Mouse (Mus musculus): ENCODE measurements at regions not wholly inside any gene's neighbourhood (a gene's known extent, or its start where the extent isn't known, plus 50 kb on each side); places are given as distances from the start of the nearest gene placed in this dataset.

DNA sequence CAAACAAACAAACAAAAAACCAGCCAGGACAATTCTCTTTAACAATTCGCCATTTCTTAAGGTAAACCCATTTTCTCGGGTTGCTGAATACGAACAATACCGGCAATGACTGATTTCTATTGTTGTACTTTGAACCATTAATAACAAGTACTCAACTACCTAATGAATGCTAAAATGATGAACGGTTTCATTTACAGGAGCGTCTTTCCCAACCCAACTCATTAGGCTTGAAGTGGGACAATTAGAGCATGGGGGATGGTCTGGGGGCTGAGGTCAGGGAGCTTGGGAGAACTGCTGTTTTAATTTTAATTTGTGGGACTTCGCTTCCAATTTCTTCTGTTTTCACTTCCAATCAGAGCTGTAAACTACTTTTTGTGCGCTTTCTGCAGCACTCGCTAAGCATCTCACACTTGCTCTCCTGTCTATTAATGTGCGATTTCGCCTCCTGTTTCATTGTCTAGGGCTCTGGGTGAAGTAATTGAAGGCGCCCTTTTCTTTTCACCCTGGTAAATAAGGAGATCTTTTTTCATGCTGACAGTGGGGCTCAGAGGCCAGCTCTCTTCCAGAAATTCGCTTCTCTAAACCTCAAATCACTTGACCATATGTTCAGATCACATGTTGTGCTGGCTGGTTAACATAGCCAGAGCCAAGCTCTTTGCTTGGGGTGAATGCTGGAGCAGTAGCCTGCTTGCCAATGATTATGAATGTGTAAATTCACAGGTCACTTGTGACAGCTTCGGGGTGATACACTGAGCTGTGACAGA, 77.7 kb upstream of the Gas2 start:
- H3K4me3 ChIP-seq (ENCODE audit: low read depth, low read length): no peak overlapping the region
- no peak for TF ChIP-seq CTCF (IDR thresholded peaks at IDR 0.05; ENCODE audit: low read depth)
- ATAC-seq: no peak
- H3K27me3 ChIP-seq (replicated peaks; ENCODE audit: control insufficient read depth, insufficient read depth, low read length): no peaks in the 10 kb centered on the region
- 82% methylated on average over 14 of the region's 14 CpGs for WGBS
- no peak overlapping the region for H3K9ac ChIP-seq (ENCODE audit: low read depth, low read length)
- no peak overlapping the region for H3K4me2 ChIP-seq (replicated peaks; ENCODE audit: low read depth)
- no peaks in the 10 kb centered on the region for H3K4me1 ChIP-seq (replicated peaks; ENCODE audit: control insufficient read depth, insufficient read depth, low read length)
- no peaks in the 10 kb centered on the region for H3K9me3 ChIP-seq (ENCODE audit: control insufficient read depth)
- no peak overlapping the region for H3K27ac ChIP-seq (ENCODE audit: low read depth, low read length)
- no peaks in the 10 kb centered on the region for H3K36me3 ChIP-seq (ENCODE audit: control insufficient read depth, insufficient read depth)

DNA sequence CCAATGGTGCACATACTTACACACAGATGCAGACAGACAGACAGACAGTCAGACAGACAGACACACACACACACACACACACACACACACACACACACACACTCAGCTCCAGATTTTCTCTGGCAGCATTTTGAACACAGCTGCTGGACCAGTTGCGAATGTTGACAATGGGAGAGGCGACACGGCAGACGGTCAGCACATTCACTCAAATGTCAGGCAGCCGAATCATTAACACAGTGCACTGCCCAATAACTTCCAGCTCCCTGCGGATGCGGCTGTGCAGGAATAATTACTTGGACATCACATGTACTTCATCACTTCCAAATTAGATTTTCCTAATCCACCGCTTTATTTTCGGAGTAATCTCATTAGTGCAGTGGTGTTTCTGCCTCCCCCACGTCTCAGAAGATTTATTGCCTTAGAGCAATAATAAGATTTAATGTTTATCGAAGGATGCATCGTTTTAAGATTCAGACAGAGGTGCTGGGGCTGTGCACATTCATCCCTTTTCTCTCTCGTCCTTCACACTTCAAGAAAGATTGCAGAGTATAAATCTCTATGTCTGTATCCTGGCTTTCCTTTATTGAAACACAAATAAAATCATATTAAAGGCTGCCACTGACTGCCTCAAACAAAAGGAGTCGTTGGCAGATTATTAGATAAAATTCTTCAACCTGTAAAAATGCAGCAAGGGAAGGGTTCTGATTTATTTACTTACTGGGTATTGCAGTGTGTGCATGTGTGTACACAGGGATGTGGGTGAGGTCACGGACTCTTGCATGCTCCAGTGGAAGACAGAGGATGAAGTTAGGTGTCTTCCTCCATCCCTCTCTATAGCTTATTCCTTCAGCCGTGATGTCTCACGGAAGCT, 70.9 kb upstream of the Gas2 start:
- H3K4me2 ChIP-seq (replicated peaks; ENCODE audit: low read depth): no peak overlapping the region
- H3K4me1 ChIP-seq (replicated peaks; ENCODE audit: control insufficient read depth, insufficient read depth, low read length): no peaks in the 10 kb centered on the region
- H3K9ac ChIP-seq (ENCODE audit: low read depth, low read length): no peak overlapping the region
- 52% methylated on average over 17 of the region's 17 CpGs for WGBS
- no peak overlapping the region for H3K27ac ChIP-seq (ENCODE audit: low read depth, low read length)
- TF ChIP-seq CTCF (IDR thresholded peaks at IDR 0.05; ENCODE audit: low read depth): no peak
- H3K36me3 ChIP-seq (ENCODE audit: control insufficient read depth, insufficient read depth): no peaks in the 10 kb centered on the region
- no peak overlapping the region for H3K4me3 ChIP-seq (ENCODE audit: low read depth, low read length)
- no peaks in the 10 kb centered on the region for H3K27me3 ChIP-seq (replicated peaks; ENCODE audit: control insufficient read depth, insufficient read depth, low read length)
- H3K9me3 ChIP-seq (ENCODE audit: control insufficient read depth): no peaks in the 10 kb centered on the region
- ATAC-seq: no peak

DNA sequence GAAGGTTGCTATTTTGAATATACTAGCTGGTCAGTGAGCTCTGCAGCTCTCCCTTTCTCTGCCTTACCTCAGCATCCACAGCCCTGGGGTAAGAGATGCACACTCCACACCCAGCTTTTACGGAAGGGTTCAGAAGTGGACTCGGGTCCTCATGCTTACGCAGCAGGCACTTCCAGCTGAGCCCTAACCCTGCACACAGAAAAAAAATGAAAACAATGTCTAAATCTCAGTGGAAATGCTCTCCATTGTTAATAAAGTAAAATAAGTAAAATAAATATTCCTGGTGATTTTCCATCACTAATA, 70.3 kb upstream of the Gas2 start:
- Histone ChIP-seq H3K4me1 (replicated peaks; ENCODE audit: control insufficient read depth, insufficient read depth, low read length) (no peaks in the 10 kb centered on the region), H3K4me2 (replicated peaks; ENCODE audit: low read depth) (no peak overlapping the region), H3K27ac (ENCODE audit: low read depth, low read length) (no peak overlapping the region), H3K9me3 (ENCODE audit: control insufficient read depth) (no peaks in the 10 kb centered on the region), H3K4me3 (ENCODE audit: low read depth, low read length) (no peak overlapping the region), H3K27me3 (replicated peaks; ENCODE audit: control insufficient read depth, insufficient read depth, low read length) (no peaks in the 10 kb centered on the region), H3K9ac (ENCODE audit: low read depth, low read length) (no peak overlapping the region), H3K36me3 (ENCODE audit: control insufficient read depth, insufficient read depth) (no peaks in the 10 kb centered on the region)
- 80% methylated on average over 3 of the region's 3 CpGs for WGBS
- no peak for ATAC-seq
- TF ChIP-seq CTCF (IDR thresholded peaks at IDR 0.05; ENCODE audit: low read depth): no peak
